Mouse (Mus musculus) spleen, postnatal 4 days (tissue): ENCODE data around the gene Vbp1.
A peak's percentile ranks its signal among the peaks of the same experiment; 100 is the strongest.

Experiments
- DNase-seq, 2 experiments: peaks; one replicate each; pipeline ENCODE4 v3.0.0; 2022; ENCODE audit warnings: low spot score in 2 of 2

Vbp1 gene

DNA sequence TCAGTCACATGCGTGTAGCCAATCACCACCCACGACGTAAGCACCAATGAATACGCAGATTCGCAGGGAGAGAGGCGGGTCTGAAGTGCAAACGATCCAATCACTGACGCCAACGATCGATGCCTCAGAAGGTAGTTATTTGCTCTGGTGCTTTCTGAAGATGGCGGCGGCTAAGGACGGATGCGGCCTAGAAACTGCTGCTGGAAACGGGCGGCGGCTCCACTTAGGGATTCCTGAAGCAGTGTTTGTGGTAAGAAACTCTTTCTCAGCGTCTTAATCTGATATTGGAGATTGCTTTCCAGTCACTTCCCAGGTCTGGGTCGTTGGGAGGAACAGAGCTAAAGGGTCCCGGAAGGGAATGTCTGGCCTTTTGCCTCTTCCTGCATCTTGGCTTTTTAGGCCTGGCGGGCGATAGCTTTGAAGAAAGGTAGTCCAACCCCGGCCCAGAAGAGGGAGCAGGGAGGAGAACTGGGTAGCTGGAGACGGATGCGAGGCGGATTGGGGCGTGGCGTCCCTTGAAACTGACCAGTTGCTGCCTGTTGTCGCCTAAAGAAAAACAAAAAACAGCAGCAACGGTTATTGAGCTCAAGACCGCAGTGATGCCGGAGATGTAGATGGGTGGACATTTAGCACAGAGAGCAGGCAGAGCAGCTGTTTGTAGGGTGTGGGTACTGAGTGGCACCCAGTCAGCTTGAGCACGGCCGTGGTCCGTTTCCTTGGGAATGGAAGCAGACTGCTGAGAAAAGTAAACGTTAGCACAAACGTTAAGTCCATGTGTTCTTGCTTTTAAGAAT lies at the start of gene Vbp1:
Vbp1 (plus strand) TSS at position 121 of the 794 bp plus-strand sequence.
- peak; percentile 81 to 85 for DNase-seq

DNA sequence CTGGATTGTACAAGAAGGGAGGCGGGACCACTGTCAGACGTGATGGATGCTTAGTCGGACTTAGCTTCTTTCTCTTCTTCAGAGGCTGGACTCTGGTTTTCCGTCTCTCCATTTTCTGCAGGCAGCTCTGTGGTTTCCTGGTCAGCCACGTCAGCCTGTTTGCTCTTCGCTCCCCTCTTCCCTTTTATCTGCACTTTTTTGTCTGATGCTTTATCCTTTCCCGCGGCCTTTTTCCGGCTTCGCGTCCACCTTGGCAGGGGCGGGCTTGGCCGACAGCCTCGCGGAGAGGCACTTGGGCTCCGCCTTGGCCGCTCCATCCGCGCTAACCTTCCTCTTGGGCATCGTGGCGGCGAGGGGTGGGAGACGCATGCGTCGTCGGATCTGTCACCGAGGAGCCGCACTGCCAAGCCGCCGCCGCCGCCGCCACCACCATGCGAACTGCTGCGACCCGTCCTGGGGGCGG lies 38.9 kb upstream of the Vbp1 start:
- peak; percentile 39 to 69 for DNase-seq

GRCm38 (mm10) chrX:75489886-75490285 lies 24.2 kb upstream of the Vbp1 start:
- DNase-seq, result no peak

- no peak for DNase-seq
These were observed 316 bp upstream of the Vbp1 start for GRCm38 (mm10) chrX:75513787-75514178.

- DNase-seq, result no peak
These were observed 63.7 kb downstream of the Vbp1 start, which contains the start of gene Rab39b for GRCm38 (mm10) chrX:75577582-75578324. Gene Rab39b (minus strand): TSS chrX:75578231.

GRCm38 (mm10) chrX:75578539-75578938 lies 64.4 kb downstream of the Vbp1 start:
- no peak for DNase-seq
